Mouse (Mus musculus) cortical plate, adult 2 months (tissue): ENCODE measurements around the gene Krba1. TPM values are rescaled to one million over a fixed set of nuclear protein-coding genes. Genes with fewer than 3 reads are reported as not detected.

Experiments used
- H3K27ac ChIP-seq: fragments of 200-500 bp; 2 replicates; pipeline ENCODE4 v1.5.1; 2012; ENCODE audit warnings: low read length, control low read depth, inconsistent platforms; ENCODE audit not compliant: insufficient read depth
- H3K4me1 ChIP-seq: fragments of 200-500 bp; 2 replicates; pipeline ENCODE4 v1.6.1; 2011; ENCODE audit warnings: low read length; ENCODE audit not compliant: control insufficient read depth, insufficient read depth
- H3K4me3 ChIP-seq: fragments of 200-500 bp; 2 replicates; pipeline ENCODE4 v1.5.1; 2011; ENCODE audit warnings: mild to moderate bottlenecking, low read length, control low read depth; ENCODE audit not compliant: insufficient read depth
- CTCF ChIP-seq: fragments of 200-500 bp; IDR thresholded peaks from 2 replicates; pipeline ENCODE4 v1.5.1; 2011; ENCODE audit warnings: mild to moderate bottlenecking, control low read depth, low read length; ENCODE audit not compliant: insufficient read depth; ENCODE audit errors: extremely low read depth
- POLR2A ChIP-seq: fragments of 200-500 bp; IDR thresholded peaks from 2 replicates; pipeline ENCODE4 v1.6.1; 2011; ENCODE audit warnings: mild to moderate bottlenecking, low read length, control low read depth; ENCODE audit not compliant: insufficient read depth; ENCODE audit errors: extremely low read depth
- polyA plus RNA-seq: library from polyadenylated mRNA; depleted of rRNA; stranded (reverse); fragments of >200 nt; gene quantifications from 2 replicates; pipeline ENCODE4 v1.2.3, GENCODE M21; 2012

Krba1 gene
- polyA plus RNA-seq, 1 experiment: 44.5 TPM

- peaks cover 5% of the 10 kb centered on the region; the same call in 1 of the 2 replicates for H3K4me1 ChIP-seq
- no peak overlapping the region for H3K27ac ChIP-seq
- TF ChIP-seq POLR2A (no peak), CTCF (no peak)
- H3K4me3 ChIP-seq: no peak overlapping the region
Measured at GRCm38 (mm10) chr6:48409726-48410343, 14.4 kb downstream of the Krba1 start.

- no peak overlapping the region for H3K4me3 ChIP-seq
Measured at GRCm38 (mm10) chr6:48410551-48410950, 15.2 kb downstream of the Krba1 start.

GRCm38 (mm10) chr6:48411193-48412092 is 16.1 kb downstream of the Krba1 start:
- TF ChIP-seq CTCF: no peak
- no peak for TF ChIP-seq POLR2A
- H3K4me1 ChIP-seq: 0 out of 2 replicates have a peak, but pooled peaks cover 2% of the 10 kb centered on the region
- H3K4me3 ChIP-seq: no peak overlapping the region
- no peak overlapping the region for H3K27ac ChIP-seq

More at GRCm38 (mm10) chr6:48410551-48410950, 15.2 kb downstream of the Krba1 start:
- TF ChIP-seq CTCF (no peak), POLR2A (no peak)
- H3K4me1 ChIP-seq: peaks cover 2% of the 10 kb centered on the region; the same call in 1 of the 2 replicates
- no peak overlapping the region for H3K27ac ChIP-seq

GRCm38 (mm10) chr6:48412147-48412546 is 16.8 kb downstream of the Krba1 start:
- Histone ChIP-seq H3K4me1 (0 out of 2 replicates have a peak, but pooled peaks cover 2% of the 10 kb centered on the region), H3K4me3 (no peak overlapping the region), H3K27ac (no peak overlapping the region)
- TF ChIP-seq CTCF: no peak
- TF ChIP-seq POLR2A: no peak

- no peak overlapping the region for H3K4me3 ChIP-seq
- H3K4me1 ChIP-seq: 0 out of 2 replicates have a peak, but pooled peaks cover 2% of the 10 kb centered on the region
- H3K27ac ChIP-seq: no peak overlapping the region
- TF ChIP-seq CTCF: no peak
- TF ChIP-seq POLR2A: no peak
Measured at GRCm38 (mm10) chr6:48412662-48413061, 17.3 kb downstream of the Krba1 start.

- no peak overlapping the region for H3K4me3 ChIP-seq
- no peak overlapping the region for H3K27ac ChIP-seq
- TF ChIP-seq CTCF (no peak), POLR2A (no peak)
- 0 out of 2 replicates have a peak, but pooled peaks cover 2% of the 10 kb centered on the region for H3K4me1 ChIP-seq
Measured at GRCm38 (mm10) chr6:48413081-48413480, 17.7 kb downstream of the Krba1 start.

GRCm38 (mm10) chr6:48414886-48415285 is 19.5 kb downstream of the Krba1 start:
- TF ChIP-seq POLR2A (no peak), CTCF (no peak)
- H3K4me1 ChIP-seq: 0 out of 2 replicates have a peak, but pooled peaks cover 2% of the 10 kb centered on the region
- no peak overlapping the region for H3K4me3 ChIP-seq
- H3K27ac ChIP-seq: no peak overlapping the region

GRCm38 (mm10) chr6:48415636-48416035 is 20.2 kb downstream of the Krba1 start:
- Histone ChIP-seq H3K4me3 (no peak overlapping the region), H3K27ac (no peak overlapping the region), H3K4me1 (0 out of 2 replicates have a peak, but pooled peaks cover 1% of the 10 kb centered on the region)
- TF ChIP-seq POLR2A (no peak), CTCF (no peak)

- no peak for TF ChIP-seq POLR2A
- no peaks in the 10 kb centered on the region for H3K4me1 ChIP-seq
Measured at GRCm38 (mm10) chr6:48416486-48416885, 21.1 kb downstream of the Krba1 start.

GRCm38 (mm10) chr6:48420647-48421046 is 25.3 kb downstream of the Krba1 start:
- Histone ChIP-seq H3K27ac (no peak overlapping the region), H3K4me3 (no peak overlapping the region), H3K4me1 (no peaks in the 10 kb centered on the region)
- no peak for TF ChIP-seq CTCF
- no peak for TF ChIP-seq POLR2A

More at GRCm38 (mm10) chr6:48416486-48416885, 21.1 kb downstream of the Krba1 start:
- Histone ChIP-seq H3K27ac (no peak overlapping the region), H3K4me3 (no peak overlapping the region)
